Mouse (Mus musculus): ENCODE results near the gene Gmnc.

Gmnc gene

DNA sequence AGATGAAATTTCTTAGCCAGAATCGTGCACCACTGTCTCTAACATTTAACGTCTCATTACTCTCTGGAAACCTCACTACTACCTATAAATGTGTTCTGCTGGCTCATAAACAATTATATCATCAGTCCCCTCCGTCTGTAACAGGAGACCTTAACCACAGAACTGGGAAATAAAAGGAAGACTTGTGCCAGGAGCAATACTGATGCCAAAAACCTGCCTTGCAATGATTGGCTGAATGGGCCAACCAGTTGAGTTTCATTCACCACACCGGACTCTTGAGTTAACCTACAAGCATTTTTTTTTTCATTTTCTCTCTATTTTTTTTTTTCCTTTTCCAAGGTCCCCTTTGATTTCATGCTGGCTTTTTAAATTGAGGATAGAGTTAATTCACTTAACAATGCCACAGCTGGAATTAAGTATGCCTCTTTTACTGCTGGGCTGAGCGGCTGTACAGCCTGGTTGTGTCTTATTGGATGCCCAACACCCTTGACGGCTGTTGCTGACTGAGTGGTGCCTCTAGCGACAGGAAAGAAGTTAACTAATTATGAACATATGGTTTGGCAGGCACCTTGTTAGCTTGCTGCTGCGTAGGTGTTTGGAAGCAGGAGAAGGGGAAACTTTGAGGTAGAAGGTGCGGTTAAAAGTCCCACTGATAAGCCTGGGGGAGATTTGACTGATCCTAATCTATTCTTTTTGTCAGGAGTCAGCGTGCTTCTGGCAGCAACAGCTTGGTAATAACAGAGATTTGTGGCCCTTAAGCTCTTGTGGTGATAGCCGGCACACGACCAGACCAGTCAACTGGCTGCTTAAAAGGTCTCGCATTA lies at the start of gene Gmnc:
Gene Gmnc (minus strand): TSS at position 176 of the 824 bp plus-strand sequence.
- no peak for DNase-seq

DNA sequence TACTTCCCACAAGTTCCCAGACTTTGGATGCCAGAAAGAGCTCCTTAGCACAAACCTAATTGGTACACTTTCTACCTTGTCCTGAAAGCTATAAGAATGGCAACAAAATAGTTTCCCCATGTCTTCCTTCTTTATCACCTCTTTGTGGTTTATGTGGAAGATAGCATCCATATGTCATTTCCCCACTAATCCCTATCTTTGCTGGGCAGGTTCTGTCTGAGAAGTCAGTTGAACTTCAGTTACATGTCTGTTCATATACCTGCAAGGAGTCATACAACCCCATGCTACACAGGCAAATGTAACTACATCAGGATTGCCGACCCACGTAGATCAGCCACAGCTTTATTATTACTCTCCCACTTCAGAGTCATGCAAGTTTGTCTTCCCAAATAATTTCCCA lies 35.8 kb upstream of the Gmnc start:
- DNase-seq, result no peak

DNA sequence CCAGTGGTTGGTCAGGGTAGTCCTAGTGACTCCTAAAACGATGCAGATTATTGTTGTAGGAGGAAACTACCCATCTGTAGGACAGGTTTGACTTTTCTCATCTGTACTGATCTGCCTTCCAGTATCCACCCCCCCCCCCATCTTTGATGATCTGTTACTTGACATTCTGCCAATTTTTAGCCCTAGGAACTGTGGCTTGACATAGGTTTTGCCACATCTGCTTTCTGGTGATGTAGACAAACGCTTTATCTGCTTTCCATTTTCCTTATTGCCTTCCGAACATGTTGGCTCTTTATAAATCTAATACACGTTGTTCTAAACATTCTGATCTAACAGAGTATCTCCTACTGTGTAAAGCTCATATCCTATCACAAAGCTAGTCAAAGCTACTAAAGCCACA lies 34.8 kb upstream of the Gmnc start:
- DNase-seq, result no peak

GRCm38 (mm10) chr16:27022746-27023145 lies 31.3 kb upstream of the Gmnc start:
- no peak for DNase-seq

GRCm38 (mm10) chr16:27017309-27017708 lies 25.9 kb upstream of the Gmnc start:
- no peak for DNase-seq

GRCm38 (mm10) chr16:27002714-27003113 lies 11.3 kb upstream of the Gmnc start:
- DNase-seq, result no peak

GRCm38 (mm10) chr16:26999563-26999962 lies 8.1 kb upstream of the Gmnc start:
- no peak for DNase-seq

GRCm38 (mm10) chr16:26989415-26990315 lies 1.8 kb downstream of the Gmnc start:
- no peak for DNase-seq

- no peak for DNase-seq
Measured at GRCm38 (mm10) chr16:26988188-26988587, 3.3 kb downstream of the Gmnc start.

- no peak for DNase-seq
Measured at GRCm38 (mm10) chr16:26985796-26986195, 5.7 kb downstream of the Gmnc start.

GRCm38 (mm10) chr16:26982112-26982511 lies 9.3 kb downstream of the Gmnc start:
- no peak for DNase-seq

- no peak for DNase-seq
Measured at GRCm38 (mm10) chr16:26967967-26968366, 23.5 kb downstream of the Gmnc start.

DNA sequence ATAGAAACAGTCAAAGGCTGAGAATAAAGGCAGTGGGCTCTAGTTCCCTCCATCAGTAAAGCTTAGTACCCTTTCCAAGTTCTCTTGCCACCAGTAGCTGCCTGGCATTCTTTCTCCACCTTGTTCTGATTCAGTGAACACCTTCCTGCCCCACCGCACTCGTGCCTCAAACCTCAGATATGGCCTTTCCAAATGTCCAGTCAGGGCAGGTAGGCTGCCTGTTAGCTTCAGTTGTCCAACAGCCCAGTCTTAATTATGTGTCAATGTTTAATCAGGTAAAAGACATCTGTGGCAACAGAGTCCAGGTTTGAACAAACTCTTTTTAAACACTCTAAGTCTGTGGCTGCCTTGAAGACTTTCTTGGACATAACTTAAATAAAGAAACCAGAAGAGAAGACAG lies 24.6 kb downstream of the Gmnc start:
- DNase-seq, result no peak

GRCm38 (mm10) chr16:26961971-26962370 lies 29.5 kb downstream of the Gmnc start:
- DNase-seq, result no peak

DNA sequence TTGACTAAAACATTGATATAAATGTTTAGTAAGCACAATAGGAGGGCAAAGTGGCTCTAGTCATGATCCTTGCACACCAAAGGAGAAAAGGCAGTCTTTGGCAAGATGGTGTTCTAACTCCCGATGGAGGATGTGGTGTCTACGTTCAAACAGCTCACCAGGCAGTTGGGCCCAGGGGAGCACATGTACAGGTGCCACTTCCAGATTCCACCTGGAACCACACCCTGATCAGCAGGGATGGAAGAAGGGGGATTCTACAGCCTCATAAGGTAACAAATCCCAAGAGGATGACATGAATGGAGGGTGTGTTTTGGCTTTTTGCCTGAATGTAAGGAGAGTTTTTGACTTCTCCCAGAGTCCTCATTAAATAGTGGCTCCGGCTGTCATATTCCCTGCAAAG lies 39.9 kb downstream of the Gmnc start:
- DNase-seq, result no peak

DNA sequence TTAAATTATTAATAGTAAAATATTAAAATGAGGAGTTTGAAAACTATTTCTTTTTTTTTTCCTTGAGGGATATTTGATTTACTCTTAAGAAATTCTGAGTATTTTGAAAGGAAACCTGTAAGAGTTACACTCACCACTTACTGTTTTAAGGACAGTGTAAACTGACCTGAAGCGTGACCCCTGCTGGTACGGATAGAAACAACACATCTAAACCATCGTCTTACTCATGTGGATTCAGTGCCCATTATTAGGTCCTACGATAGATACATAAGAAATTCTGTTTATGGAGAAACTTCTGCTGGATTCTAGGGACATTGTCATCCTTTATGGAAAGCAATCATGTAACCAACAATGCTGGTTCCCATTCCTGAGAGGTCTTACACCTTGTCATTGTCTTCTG lies 41.2 kb downstream of the Gmnc start:
- DNase-seq, result no peak

GRCm38 (mm10) chr16:26903968-26904367 lies 87.5 kb downstream of the Gmnc start:
- DNase-seq, result no peak

DNA sequence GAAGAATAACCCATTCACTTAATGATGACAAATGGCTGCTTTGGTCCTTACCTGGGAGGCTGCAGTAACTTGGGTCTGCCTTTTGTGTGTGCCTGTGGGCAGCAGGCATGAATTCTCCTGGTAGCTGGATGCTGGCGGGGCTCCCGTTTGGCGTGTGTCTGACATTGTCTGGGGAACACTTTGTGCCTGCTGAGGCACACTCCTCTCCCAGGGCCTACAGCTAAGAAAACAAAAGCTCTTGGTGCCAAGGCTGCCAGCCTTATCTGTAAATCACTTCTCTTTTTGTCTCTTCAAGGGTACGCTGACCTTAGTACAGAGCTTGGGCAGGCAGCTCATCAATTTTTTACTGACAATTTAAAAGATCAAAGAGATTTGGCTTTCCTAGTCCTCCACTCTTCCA lies 90.0 kb downstream of the Gmnc start:
- DNase-seq, result no peak

GRCm38 (mm10) chr16:26886337-26886736 lies 105.1 kb downstream of the Gmnc start:
- DNase-seq, result no peak

DNA sequence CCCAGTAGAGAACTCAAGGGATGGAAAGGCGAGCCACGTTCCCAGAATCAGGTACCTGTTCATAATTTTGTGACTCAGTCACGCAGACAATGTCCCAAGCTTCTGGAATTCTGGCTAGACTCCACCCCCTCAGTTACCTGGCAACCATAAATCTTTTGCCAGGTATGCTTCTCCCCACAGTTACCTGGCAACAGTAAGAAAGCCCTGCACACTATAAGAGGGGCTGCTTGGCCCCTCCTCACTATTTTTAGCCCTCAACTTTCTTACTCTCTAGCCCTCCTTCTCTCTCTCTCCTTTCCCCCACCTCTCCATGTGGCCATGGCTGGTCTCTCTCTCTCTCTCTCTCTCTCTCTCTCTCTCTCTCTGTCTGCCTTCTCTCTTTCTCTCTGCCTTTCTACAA lies 114.6 kb downstream of the Gmnc start:
- DNase-seq, result no peak

All from thymus, adult 18-20 months (tissue).